Mouse (Mus musculus): ENCODE results near the gene Rfx7. TPM values are rescaled to one million over a fixed set of nuclear protein-coding genes. Genes with fewer than 3 reads are reported as not detected.
A peak's percentile ranks its signal among the peaks of the same experiment; 100 is the strongest.

The Rfx7 gene
- total and polyA plus RNA-seq, 2 experiments from 2014 or later: 10.8 to 44.8 TPM

DNA sequence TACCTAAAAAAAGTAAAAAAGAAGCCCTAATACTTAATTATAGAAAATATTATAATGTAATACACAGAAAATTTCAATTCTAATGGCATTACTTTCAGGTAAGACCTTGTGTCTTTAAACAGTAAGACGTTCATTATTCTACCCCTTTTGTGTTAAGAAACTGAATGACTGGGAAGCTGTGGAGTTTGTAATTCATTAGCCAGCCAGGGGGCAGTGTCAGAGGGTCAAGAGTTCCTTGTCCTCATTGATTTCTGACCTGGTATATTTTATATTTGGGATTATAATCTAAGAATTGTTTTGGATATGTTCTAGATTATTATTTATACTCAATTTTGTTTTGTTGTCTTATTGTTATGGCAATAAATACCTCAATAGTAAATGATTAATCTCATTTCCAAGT lies 5.0 kb downstream of the Rfx7 start:
- WGBS: 36% methylated on average over 1 of the region's 1 CpGs
- no peak for TF ChIP-seq CTCF (IDR thresholded peaks at IDR 0.05; ENCODE audit: low read depth)
- no peak overlapping the region for H3K9ac ChIP-seq
- H3K9me3 ChIP-seq (ENCODE audit: low read length): no peaks in the 10 kb centered on the region
- H3K27me3 ChIP-seq (ENCODE audit: insufficient read depth, low read length): no peaks in the 10 kb centered on the region
- no peak overlapping the region for H3K4me2 ChIP-seq (ENCODE audit: low read depth)
- DNase-seq: no peak
- ATAC-seq: no peak
- H3K4me1 ChIP-seq (ENCODE audit: insufficient read depth): no peaks in the 10 kb centered on the region
- H3K4me3 ChIP-seq (ENCODE audit: low read depth, low read length): no peak overlapping the region
- no peak overlapping the region for H3K27ac ChIP-seq (ENCODE audit: low read depth, low read length)
- H3K36me3 ChIP-seq (ENCODE audit: insufficient read depth): no peaks in the 10 kb centered on the region

GRCm38 (mm10) chr9:72543590-72543989 lies 11.6 kb downstream of the Rfx7 start:
- no peak overlapping the region for H3K27ac ChIP-seq (ENCODE audit: low read depth, low read length)
- no peaks in the 10 kb centered on the region for H3K27me3 ChIP-seq (ENCODE audit: insufficient read depth, low read length)
- no peak overlapping the region for H3K9ac ChIP-seq
- no peak overlapping the region for H3K4me2 ChIP-seq (ENCODE audit: low read depth)
- no peak overlapping the region for H3K4me3 ChIP-seq (ENCODE audit: low read depth, low read length)
- DNase-seq (no peak), ATAC-seq (no peak)
- TF ChIP-seq CTCF (IDR thresholded peaks at IDR 0.05; ENCODE audit: low read depth): no peak
- H3K9me3 ChIP-seq (ENCODE audit: low read length): no peaks in the 10 kb centered on the region
- H3K4me1 ChIP-seq (ENCODE audit: insufficient read depth): no peaks in the 10 kb centered on the region
- H3K36me3 ChIP-seq (ENCODE audit: insufficient read depth): no peaks in the 10 kb centered on the region

- no peak for ATAC-seq
- 95% methylated on average over 1 of the region's 1 CpGs for WGBS
These were observed 26.7 kb downstream of the Rfx7 start for GRCm38 (mm10) chr9:72558780-72559179.

DNA sequence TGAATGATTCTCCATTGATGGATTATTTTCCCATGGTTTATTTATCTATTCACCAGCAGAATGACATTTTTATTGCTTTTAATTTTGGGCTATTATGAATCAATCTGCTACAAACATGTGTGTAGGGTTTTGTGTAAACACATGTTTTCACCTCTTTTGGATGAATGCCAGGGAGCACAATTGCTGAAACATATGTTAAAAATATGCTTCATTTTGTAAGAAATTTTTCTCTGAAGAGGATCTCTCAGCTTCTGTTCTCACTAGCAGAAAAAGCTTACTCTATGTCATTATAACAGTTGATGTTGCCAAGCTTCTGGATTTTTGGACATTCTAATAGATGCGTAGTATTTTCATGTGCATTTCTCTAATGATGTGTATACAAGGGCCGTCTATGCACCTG lies 28.3 kb downstream of the Rfx7 start:
- H3K4me2 ChIP-seq (ENCODE audit: low read depth): no peak overlapping the region
- WGBS: 44% methylated on average over 2 of the region's 2 CpGs
- no peaks in the 10 kb centered on the region for H3K4me1 ChIP-seq (ENCODE audit: insufficient read depth)
- no peak for TF ChIP-seq CTCF (IDR thresholded peaks at IDR 0.05; ENCODE audit: low read depth)
- no peak overlapping the region for H3K9ac ChIP-seq
- H3K9me3 ChIP-seq (ENCODE audit: low read length): no peaks in the 10 kb centered on the region
- no peak overlapping the region for H3K4me3 ChIP-seq (ENCODE audit: low read depth, low read length)
- no peaks in the 10 kb centered on the region for H3K36me3 ChIP-seq (ENCODE audit: insufficient read depth)
- H3K27me3 ChIP-seq (ENCODE audit: insufficient read depth, low read length): no peaks in the 10 kb centered on the region
- no peak overlapping the region for H3K27ac ChIP-seq (ENCODE audit: low read depth, low read length)
- ATAC-seq (no peak), DNase-seq (peak; percentile 12)

More at GRCm38 (mm10) chr9:72558780-72559179, 26.7 kb downstream of the Rfx7 start:
- no peaks in the 10 kb centered on the region for H3K9me3 ChIP-seq (ENCODE audit: low read length)
- H3K4me2 ChIP-seq (ENCODE audit: low read depth): no peak overlapping the region
- no peak for TF ChIP-seq CTCF (IDR thresholded peaks at IDR 0.05; ENCODE audit: low read depth)
- H3K4me3 ChIP-seq (ENCODE audit: low read depth, low read length): no peak overlapping the region
- no peak overlapping the region for H3K9ac ChIP-seq
- DNase-seq: no peak
- H3K27me3 ChIP-seq (ENCODE audit: insufficient read depth, low read length): no peaks in the 10 kb centered on the region
- H3K27ac ChIP-seq (ENCODE audit: low read depth, low read length): no peak overlapping the region
- H3K36me3 ChIP-seq (ENCODE audit: insufficient read depth): no peaks in the 10 kb centered on the region
- H3K4me1 ChIP-seq (ENCODE audit: insufficient read depth): no peaks in the 10 kb centered on the region

GRCm38 (mm10) chr9:72563277-72563676 lies 31.2 kb downstream of the Rfx7 start:
- 93% methylated on average over 3 of the region's 3 CpGs for WGBS
- H3K9me3 ChIP-seq (ENCODE audit: low read length): no peaks in the 10 kb centered on the region
- H3K4me2 ChIP-seq (ENCODE audit: low read depth): no peak overlapping the region
- ATAC-seq (no peak), DNase-seq (no peak)
- H3K9ac ChIP-seq: no peak overlapping the region
- no peaks in the 10 kb centered on the region for H3K36me3 ChIP-seq (ENCODE audit: insufficient read depth)
- H3K4me3 ChIP-seq (ENCODE audit: low read depth, low read length): no peak overlapping the region
- no peak overlapping the region for H3K27ac ChIP-seq (ENCODE audit: low read depth, low read length)
- no peaks in the 10 kb centered on the region for H3K27me3 ChIP-seq (ENCODE audit: insufficient read depth, low read length)
- no peaks in the 10 kb centered on the region for H3K4me1 ChIP-seq (ENCODE audit: insufficient read depth)
- TF ChIP-seq CTCF (IDR thresholded peaks at IDR 0.05; ENCODE audit: low read depth): no peak

GRCm38 (mm10) chr9:72567116-72567515 lies 35.1 kb downstream of the Rfx7 start:
- no peak for TF ChIP-seq CTCF (IDR thresholded peaks at IDR 0.05; ENCODE audit: low read depth)
- DNase-seq (no peak), ATAC-seq (no peak)
- no peak overlapping the region for H3K27ac ChIP-seq (ENCODE audit: low read depth, low read length)
- no peaks in the 10 kb centered on the region for H3K4me1 ChIP-seq (ENCODE audit: insufficient read depth)
- H3K27me3 ChIP-seq (ENCODE audit: insufficient read depth, low read length): no peaks in the 10 kb centered on the region
- no peaks in the 10 kb centered on the region for H3K36me3 ChIP-seq (ENCODE audit: insufficient read depth)
- H3K9me3 ChIP-seq (ENCODE audit: low read length): no peaks in the 10 kb centered on the region
- no peak overlapping the region for H3K9ac ChIP-seq
- no peak overlapping the region for H3K4me2 ChIP-seq (ENCODE audit: low read depth)
- WGBS: 55% methylated on average over 2 of the region's 2 CpGs
- H3K4me3 ChIP-seq (ENCODE audit: low read depth, low read length): no peak overlapping the region

GRCm38 (mm10) chr9:72580216-72580615 lies 48.2 kb downstream of the Rfx7 start:
- TF ChIP-seq CTCF (IDR thresholded peaks at IDR 0.05; ENCODE audit: low read depth): no peak

GRCm38 (mm10) chr9:72590861-72591260 lies 58.8 kb downstream of the Rfx7 start:
- Histone ChIP-seq H3K4me2 (ENCODE audit: low read depth) (no peak overlapping the region), H3K36me3 (ENCODE audit: insufficient read depth) (peaks cover 2% of the 10 kb centered on the region; the same call in 1 of the 2 replicates), H3K27me3 (ENCODE audit: insufficient read depth, low read length) (no peaks in the 10 kb centered on the region), H3K4me1 (ENCODE audit: insufficient read depth) (no peaks in the 10 kb centered on the region), H3K27ac (ENCODE audit: low read depth, low read length) (no peak overlapping the region), H3K9ac (no peak overlapping the region), H3K4me3 (ENCODE audit: low read depth, low read length) (no peak overlapping the region), H3K9me3 (ENCODE audit: low read length) (no peaks in the 10 kb centered on the region)
- no peak for TF ChIP-seq CTCF (IDR thresholded peaks at IDR 0.05; ENCODE audit: low read depth)
- 100% methylated on average over 1 of the region's 1 CpGs for WGBS
- ATAC-seq (no peak), DNase-seq (no peak)

More at GRCm38 (mm10) chr9:72580216-72580615, 48.2 kb downstream of the Rfx7 start:
- H3K4me2 ChIP-seq (ENCODE audit: low read depth): no peak overlapping the region
- no peak overlapping the region for H3K27ac ChIP-seq (ENCODE audit: low read depth, low read length)
- no peak overlapping the region for H3K4me3 ChIP-seq (ENCODE audit: low read depth, low read length)
- WGBS: 44% methylated on average over 3 of the region's 3 CpGs
- no peaks in the 10 kb centered on the region for H3K4me1 ChIP-seq (ENCODE audit: insufficient read depth)
- H3K9ac ChIP-seq: no peak overlapping the region
- ATAC-seq: no peak
- no peak for DNase-seq
- no peaks in the 10 kb centered on the region for H3K27me3 ChIP-seq (ENCODE audit: insufficient read depth, low read length)
- no peaks in the 10 kb centered on the region for H3K9me3 ChIP-seq (ENCODE audit: low read length)
- H3K36me3 ChIP-seq (ENCODE audit: insufficient read depth): no peaks in the 10 kb centered on the region

Measured in forebrain, postnatal 0 days (tissue).